Mouse (Mus musculus): ENCODE results near the gene Grb14. TPM values are rescaled to one million over a fixed set of nuclear protein-coding genes. Genes with fewer than 3 reads are reported as not detected.

Gene Grb14
- 10 to 100 TPM; 37.9 to 39.4 TPM for total RNA-seq (2021)
- long read RNA-seq, experiment 1, transcript Grb14-201 (14 exons, 1,986 nt) = major isoform, 42 of 58 reads
- long read RNA-seq, experiment 1, partial matches to known transcripts = 8 of 58 reads
- long read RNA-seq, experiment 1, other reads (novel, unspliced or antisense) = 8 of 58 reads
- long read RNA-seq, experiment 2, transcript Grb14-201 (14 exons, 1,986 nt) = major isoform, 35 of 42 reads
- long read RNA-seq, experiment 2, partial matches to known transcripts = 1 of 42 reads
- long read RNA-seq, experiment 2, other reads (novel, unspliced or antisense) = 6 of 42 reads

DNA sequence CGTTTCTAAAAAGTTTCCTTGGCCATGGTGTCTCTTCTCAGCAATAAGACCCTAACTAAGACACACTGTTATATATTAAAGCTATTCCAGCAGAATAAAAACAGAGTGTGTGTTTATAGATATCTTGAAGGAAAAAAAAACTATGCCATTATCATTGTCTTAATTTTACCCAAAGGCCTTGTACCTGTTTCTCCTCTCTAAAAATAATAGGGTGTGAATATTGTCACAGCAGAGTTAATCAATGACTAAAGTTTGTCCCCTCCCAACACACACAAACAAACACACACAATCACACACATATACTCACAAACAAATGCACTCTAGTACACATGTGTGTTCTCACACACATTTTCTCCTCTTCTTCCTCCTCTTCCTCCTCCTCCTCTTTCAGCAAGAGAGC, at the start of gene Grb14:
TSS of gene Grb14 (minus strand) at position 101 of the 400 bp plus-strand sequence.
- DNase-seq = no peak

DNA sequence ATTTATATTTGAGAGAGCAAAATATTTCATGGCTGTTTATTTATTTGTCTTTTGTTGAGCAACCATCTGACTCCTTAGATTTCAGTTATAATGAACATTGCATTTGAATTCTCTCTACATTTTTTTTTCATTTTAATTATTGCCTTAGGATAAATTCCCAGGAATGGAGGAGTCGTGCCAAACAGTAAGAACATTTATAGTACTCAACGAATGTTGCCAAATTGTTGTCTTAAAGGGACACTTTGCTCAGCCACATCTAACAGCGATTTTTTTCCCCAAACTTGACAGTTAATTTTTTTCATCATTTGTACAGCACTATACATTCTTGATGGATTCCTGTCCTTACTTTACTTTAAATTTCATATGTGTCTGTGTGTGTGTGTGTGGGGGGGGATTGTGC, 47.4 kb upstream of the Grb14 start:
- DNase-seq = no peak

- no peak for DNase-seq
These were observed 29.0 kb upstream of the Grb14 start for GRCm38 (mm10) chr2:65053764-65054163.

GRCm38 (mm10) chr2:65052191-65053012, 27.6 kb upstream of the Grb14 start:
- DNase-seq = no peak

DNA sequence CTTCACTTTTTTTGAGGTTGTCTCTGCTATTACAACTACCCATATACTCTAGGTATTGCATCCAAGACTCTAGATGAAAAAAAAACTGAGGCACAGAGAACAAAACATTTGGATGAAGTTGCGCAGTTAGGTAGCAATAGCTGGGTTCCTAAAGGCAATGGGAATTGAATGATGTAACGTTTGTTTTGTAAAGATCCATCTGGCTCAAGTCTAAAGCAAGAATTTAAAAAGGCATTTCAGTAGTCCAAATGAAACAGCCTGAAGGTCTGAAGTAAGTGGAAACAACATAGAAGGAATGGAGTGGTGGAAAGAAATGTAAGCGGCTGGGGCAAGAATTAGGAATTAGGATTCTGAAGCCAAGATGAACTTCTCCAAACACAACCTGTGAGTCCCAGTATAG, 26.0 kb upstream of the Grb14 start:
- DNase-seq = no peak

DNA sequence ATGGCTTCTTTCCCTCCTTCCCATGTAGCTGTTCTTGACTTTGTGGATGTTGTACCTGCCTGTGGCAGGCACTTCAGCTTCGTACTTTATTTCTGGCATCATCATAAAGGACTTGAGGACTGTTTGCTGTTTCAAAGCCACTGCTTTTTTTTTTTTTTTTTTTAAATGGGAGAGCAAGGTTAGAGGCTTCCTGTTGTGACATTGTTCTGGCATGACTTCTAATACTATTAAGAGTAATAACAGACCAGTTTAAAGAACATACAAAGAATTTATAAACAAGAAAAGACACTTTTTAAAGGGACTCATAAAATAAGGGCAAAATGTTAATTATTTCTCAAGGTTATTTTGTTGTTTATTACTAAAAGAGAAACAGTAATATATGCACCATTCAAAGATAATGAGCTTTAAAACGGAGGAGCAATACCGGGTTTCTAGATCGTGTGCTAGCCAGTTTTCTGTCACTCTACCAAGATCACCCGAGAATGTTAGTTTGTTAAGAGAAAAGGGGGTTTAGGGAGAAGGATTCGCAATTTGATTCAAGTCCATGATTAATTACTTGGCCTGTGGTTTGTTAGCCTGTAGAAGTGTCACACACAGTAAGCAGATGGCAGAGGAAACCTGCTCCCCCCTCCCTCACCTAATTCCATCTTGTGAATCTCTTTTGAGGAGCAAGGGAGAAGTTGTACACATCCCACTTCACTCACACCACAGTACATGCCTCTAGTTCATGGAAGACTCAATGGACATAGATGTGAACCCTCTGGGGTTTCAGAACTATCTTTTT, 23.6 kb upstream of the Grb14 start:
- DNase-seq = no peak

GRCm38 (mm10) chr2:65038164-65038563, 13.4 kb upstream of the Grb14 start:
- no peak for DNase-seq

GRCm38 (mm10) chr2:65037546-65037945, 12.8 kb upstream of the Grb14 start:
- no peak for DNase-seq

GRCm38 (mm10) chr2:65022363-65023240, 2.2 kb downstream of the Grb14 start:
- DNase-seq = peak; percentile 88

- DNase-seq = no peak
These were observed 3.0 kb downstream of the Grb14 start for GRCm38 (mm10) chr2:65021691-65022362.

GRCm38 (mm10) chr2:65017375-65017774, 7.4 kb downstream of the Grb14 start:
- DNase-seq = no peak

- DNase-seq = no peak
These were observed 10.2 kb downstream of the Grb14 start for GRCm38 (mm10) chr2:65014552-65014951.

GRCm38 (mm10) chr2:65010105-65010504, 14.7 kb downstream of the Grb14 start:
- DNase-seq = no peak

DNA sequence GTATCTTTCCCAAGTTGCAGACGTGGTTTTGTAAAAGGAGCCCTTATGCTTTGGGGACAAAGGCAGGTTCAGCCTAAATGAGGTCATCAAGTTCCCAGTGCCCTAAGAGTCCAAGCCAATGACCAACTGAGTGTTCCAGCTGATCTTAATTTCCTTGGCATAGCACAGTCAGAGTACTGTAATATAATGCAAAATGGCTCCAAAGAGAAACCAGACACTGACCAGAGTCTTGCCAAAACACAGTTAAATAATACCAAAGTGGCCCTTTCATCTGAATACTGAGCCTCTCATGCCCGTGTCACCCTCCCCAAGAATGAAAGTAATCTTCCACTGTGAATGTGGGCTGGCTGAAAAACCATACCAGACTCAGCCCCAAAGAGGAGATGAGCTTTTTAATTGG, 17.4 kb downstream of the Grb14 start:
- no peak for DNase-seq

- no peak for DNase-seq
These were observed 19.7 kb downstream of the Grb14 start for GRCm38 (mm10) chr2:65005044-65005443.

DNA sequence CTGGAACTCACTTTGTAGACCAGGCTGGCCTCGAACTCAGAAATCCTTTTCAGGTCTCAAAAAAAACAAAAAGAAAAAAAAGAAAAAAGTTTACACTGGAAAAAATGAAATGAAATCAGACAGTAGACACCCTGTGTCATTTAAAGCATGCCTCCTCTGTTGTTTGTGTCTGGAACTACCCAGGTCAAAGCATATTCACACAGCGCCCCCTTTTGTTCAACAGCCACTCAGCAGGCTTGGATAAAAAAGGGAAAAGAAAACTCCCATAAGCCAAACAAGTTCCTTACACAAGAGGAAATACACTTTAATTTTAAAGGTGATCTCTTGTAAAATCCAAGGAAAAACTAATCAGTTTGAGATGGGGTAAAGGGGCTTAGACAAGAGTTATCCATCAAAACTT, 21.4 kb downstream of the Grb14 start:
- DNase-seq = peak; percentile 68

GRCm38 (mm10) chr2:65002631-65003030, 22.2 kb downstream of the Grb14 start:
- DNase-seq = no peak

- DNase-seq = no peak
These were observed 29.7 kb downstream of the Grb14 start for GRCm38 (mm10) chr2:64995048-64995447.

DNA sequence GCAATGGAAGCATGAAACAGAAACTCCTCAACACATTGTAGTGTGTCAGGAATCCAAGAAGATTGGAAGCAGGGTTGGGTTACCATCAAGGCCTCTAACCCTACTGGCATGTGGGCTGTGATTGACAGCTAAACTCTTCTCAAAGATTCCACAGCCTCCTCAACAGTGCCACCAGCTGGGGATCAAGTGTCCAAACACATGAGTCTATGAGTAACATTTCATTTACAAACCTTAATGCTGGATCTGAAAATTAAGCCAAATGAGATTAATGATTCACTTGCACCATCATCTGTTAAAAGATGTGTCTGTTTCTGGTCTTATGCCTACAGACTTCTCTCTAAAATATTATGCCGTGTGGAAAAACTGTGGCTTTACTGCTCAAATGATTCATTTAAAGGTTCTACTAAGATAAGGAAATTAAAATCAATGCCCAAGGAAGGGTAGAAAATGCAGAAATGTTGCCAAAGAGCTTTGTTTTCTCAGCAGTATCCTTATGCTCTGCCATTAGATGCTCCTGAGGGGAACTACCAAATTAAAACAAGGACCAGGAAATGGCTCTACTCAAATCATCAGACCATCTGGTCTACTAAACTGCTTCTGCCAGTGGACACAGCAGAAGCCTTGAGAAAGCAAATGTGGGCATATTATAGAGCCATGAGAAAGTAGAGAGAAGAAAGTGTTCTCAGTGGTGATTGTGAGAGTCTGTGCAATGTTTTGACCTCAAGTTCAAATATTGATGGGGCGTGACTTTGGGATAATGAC, 35.2 kb downstream of the Grb14 start:
- DNase-seq = no peak

DNA sequence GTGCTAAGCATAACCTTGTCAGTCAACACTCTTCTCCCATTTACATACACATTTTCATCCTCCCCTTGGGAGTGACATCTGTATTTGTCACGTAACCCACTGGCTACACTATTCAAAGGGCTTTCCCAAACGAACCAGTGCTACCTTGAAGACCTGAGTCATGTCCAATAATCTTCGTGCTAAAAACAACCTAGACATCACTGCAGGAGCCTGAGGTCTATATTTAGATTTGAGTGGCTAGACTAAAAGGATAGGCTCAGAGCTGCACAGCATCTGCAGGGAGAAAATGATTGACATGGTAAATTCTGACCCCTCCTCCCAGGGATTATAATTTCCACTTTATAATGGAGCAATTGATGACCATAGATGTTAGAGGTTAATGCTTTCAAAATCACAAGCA, 37.0 kb downstream of the Grb14 start:
- DNase-seq = no peak
